Mouse (Mus musculus): ENCODE data around the gene Mmab.

DNA sequence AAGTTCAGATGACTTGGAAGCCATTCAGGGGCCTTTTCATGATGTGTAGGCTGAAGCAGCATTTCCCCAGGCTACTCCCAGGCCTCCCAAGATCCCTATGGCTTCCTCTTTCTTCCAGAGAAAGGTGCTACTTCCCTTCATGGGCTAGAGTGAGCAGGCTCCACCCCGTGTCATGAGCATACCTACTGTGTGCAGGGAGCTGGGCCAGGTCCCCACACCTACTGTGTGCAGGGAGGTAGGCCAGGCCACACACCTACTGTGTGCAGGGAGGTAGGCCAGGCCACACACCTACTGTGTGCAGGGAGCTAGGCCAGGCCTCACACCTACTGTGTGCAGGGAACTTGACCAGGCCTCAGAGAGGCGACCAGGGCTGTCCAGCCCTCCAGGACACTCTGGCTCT, 20.7 kb upstream of the Mmab start:
- TF ChIP-seq CTCF (IDR thresholded peaks at IDR 0.05; ENCODE audit: insufficient read depth, low read length) (no peak), POLR2A (IDR thresholded peaks at IDR 0.05; ENCODE audit: borderline replicate concordance, extremely low read depth, low read depth, low read length) (no peak)
